Mouse (Mus musculus): ENCODE results near the gene Fam129c. TPM values are rescaled to one million over a fixed set of nuclear protein-coding genes. Genes with fewer than 3 reads are reported as not detected.

The Fam129c gene
- polyA plus RNA-seq, 1 experiment from 2014 or later: 4.1 TPM

DNA sequence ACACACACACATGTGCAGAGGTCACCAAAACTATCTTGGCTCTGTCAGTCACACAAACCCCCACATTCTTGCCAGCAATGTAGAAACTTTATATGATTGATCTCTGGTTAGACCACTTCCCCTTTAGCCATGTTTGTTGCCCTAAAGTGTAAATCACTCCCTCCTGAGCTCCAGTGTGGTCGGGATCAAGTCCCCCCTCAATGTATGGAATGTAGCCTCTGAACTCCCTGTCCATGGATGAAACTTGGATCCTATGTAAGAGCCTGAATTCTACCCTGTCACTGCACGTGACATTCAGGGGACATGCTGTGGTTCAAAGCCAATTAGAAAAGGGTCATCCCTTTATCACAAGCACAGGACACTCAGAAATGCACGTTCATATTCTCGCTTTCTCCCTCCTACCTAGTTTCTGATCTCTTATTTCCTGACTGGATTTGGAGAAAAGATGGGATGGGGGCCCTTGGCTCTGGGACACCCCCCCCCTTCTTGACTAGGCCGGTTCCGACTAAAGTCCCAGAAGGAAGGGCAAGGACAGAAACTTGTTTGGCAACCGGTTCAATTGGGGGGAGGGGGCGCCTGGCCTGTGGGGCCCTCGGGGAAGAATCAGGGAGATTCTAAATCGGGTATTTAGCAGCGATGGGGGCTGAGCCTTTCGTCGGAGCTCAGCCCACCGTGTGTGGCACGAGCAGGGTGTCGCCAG, 31.1 kb downstream of the Fam129c start:
- peaks cover 6% of the 10 kb centered on the region for H3K27me3 ChIP-seq (replicated peaks; ENCODE audit: control insufficient read depth, insufficient read depth, low read length)
- H3K4me2 ChIP-seq (ENCODE audit: low read length): peak overlapping the region; percentile 93
- ATAC-seq (no peak), DNase-seq (ENCODE audit: low spot score) (no peak)
- H3K4me1 ChIP-seq (ENCODE audit: control insufficient read depth, insufficient read depth, low read length): peaks cover 13% of the 10 kb centered on the region
- H3K9me3 ChIP-seq (replicated peaks; ENCODE audit: control insufficient read depth, low read length): no peaks in the 10 kb centered on the region; the same call in 1 of the 2 replicates
- WGBS: 9% methylated on average over 16 of the region's 16 CpGs
- H3K4me3 ChIP-seq (ENCODE audit: low read depth, low read length): peak overlapping the region; percentile 43
- H3K36me3 ChIP-seq (ENCODE audit: control insufficient read depth, insufficient read depth, low read length): peaks cover 25% of the 10 kb centered on the region
- peak overlapping the region; percentile 46; the same call in 1 of the 2 replicates for H3K27ac ChIP-seq (ENCODE audit: low read depth, low read length)
- peak overlapping the region; percentile 68 for H3K9ac ChIP-seq (ENCODE audit: low read length)

DNA sequence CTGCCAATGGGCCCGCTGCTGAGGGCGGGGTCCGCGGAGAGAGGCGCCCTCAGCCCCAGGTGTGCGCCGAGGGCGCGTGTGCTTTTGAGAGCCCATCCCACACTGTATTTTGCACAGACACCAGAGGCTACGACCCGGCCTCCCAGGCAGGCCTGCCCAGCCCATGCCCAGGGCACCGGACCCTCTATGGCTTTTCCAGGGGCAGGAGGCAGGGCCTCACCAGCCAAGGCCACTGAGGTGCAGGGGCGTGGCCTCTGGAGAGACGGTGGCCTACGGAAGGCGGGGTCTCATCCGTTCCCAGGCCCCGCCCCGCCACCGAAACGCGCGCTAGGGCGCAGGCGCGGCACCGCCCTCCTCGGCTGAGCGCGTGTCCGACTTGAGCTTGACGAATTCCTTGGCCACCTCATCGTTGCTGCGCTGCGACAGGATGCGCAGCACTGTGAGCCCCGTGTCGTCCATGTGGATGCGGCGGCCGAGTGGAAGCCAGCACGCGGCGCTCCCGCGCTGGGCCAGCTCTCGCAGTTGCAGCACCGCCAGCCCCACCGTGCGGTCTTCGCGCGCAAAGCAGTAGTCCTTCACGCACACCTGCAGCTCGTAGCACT, 31.7 kb downstream of the Fam129c start:
- H3K9ac ChIP-seq (ENCODE audit: low read length): peak overlapping the region; percentile 68
- ATAC-seq (peak; percentile 87), DNase-seq (ENCODE audit: low spot score) (peak; percentile 93)
- H3K27me3 ChIP-seq (replicated peaks; ENCODE audit: control insufficient read depth, insufficient read depth, low read length): peaks cover 6% of the 10 kb centered on the region
- peak overlapping the region; percentile 46; the same call in 1 of the 2 replicates for H3K27ac ChIP-seq (ENCODE audit: low read depth, low read length)
- under 1% methylated on average over 50 of the region's 55 CpGs for WGBS
- H3K4me1 ChIP-seq (ENCODE audit: control insufficient read depth, insufficient read depth, low read length): peaks cover 13% of the 10 kb centered on the region
- no peaks in the 10 kb centered on the region; the same call in 1 of the 2 replicates for H3K9me3 ChIP-seq (replicated peaks; ENCODE audit: control insufficient read depth, low read length)
- peak overlapping the region; percentile 93 for H3K4me2 ChIP-seq (ENCODE audit: low read length)
- peaks cover 21% of the 10 kb centered on the region for H3K36me3 ChIP-seq (ENCODE audit: control insufficient read depth, insufficient read depth, low read length)
- H3K4me3 ChIP-seq (ENCODE audit: low read depth, low read length): peak overlapping the region; percentile 43

DNA sequence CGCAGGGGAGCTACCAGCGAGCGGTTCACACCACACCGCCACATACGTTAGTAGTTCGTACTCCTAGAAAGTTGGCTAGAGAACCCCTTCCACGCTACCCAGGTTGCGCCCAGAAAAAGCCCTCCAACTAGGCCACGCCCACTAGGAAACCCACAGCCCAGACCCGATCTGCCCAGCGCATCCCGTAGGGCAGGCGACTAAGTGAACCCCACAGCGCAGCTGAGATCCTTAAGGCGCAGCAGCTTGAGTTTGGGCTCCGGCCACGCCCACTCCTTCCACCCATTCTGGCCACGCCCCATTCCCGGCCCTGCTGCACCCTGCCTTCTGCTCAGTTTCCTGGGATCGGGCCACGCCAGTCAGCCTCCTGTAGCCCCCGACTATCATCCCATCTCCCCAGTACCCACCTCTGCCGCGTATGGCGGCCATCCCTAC, 32.3 kb downstream of the Fam129c start:
- peak overlapping the region; percentile 93 for H3K4me2 ChIP-seq (ENCODE audit: low read length)
- peaks cover 6% of the 10 kb centered on the region for H3K27me3 ChIP-seq (replicated peaks; ENCODE audit: control insufficient read depth, insufficient read depth, low read length)
- peaks cover 13% of the 10 kb centered on the region for H3K4me1 ChIP-seq (ENCODE audit: control insufficient read depth, insufficient read depth, low read length)
- peaks cover 15% of the 10 kb centered on the region for H3K36me3 ChIP-seq (ENCODE audit: control insufficient read depth, insufficient read depth, low read length)
- ATAC-seq: peak; percentile 36
- H3K27ac ChIP-seq (ENCODE audit: low read depth, low read length): 0 out of 2 replicates have a peak overlapping the region, but pooled peaks have one; percentile 46
- DNase-seq (ENCODE audit: low spot score): peak; percentile 66
- H3K9me3 ChIP-seq (replicated peaks; ENCODE audit: control insufficient read depth, low read length): no peaks in the 10 kb centered on the region; the same call in 1 of the 2 replicates
- 4% methylated on average over 25 of the region's 25 CpGs for WGBS
- H3K4me3 ChIP-seq (ENCODE audit: low read depth, low read length): peak overlapping the region; percentile 43
- peak overlapping the region; percentile 68 for H3K9ac ChIP-seq (ENCODE audit: low read length)

DNA sequence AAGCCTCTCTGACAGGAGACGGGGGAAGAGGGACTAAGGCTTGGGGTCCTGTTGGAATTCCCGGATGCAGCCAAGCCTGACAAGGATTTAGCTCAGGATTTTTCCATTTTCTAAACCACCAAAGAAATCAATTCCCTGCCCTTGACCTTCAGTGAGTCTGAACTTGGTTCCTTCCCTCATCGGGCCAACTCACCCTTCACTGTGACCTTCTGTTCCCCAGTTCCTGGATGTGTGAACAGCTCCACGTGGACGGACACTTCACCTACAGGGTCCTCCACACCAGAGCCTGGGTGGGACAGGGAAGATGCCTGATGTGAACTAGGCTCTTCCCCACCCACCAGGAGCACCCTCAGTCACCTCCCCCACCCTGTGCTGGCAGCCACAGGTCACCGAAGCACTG, 33.3 kb downstream of the Fam129c start:
- H3K4me1 ChIP-seq (ENCODE audit: control insufficient read depth, insufficient read depth, low read length): peaks cover 13% of the 10 kb centered on the region
- peaks cover 6% of the 10 kb centered on the region for H3K27me3 ChIP-seq (replicated peaks; ENCODE audit: control insufficient read depth, insufficient read depth, low read length)
- no peak overlapping the region for H3K27ac ChIP-seq (ENCODE audit: low read depth, low read length)
- H3K36me3 ChIP-seq (ENCODE audit: control insufficient read depth, insufficient read depth, low read length): peaks cover 6% of the 10 kb centered on the region
- ATAC-seq: no peak
- no peak overlapping the region for H3K4me2 ChIP-seq (ENCODE audit: low read length)
- 95% methylated on average over 6 of the region's 6 CpGs for WGBS
- H3K9me3 ChIP-seq (replicated peaks; ENCODE audit: control insufficient read depth, low read length): no peaks in the 10 kb centered on the region; the same call in 1 of the 2 replicates
- H3K9ac ChIP-seq (ENCODE audit: low read length): no peak overlapping the region
- no peak overlapping the region for H3K4me3 ChIP-seq (ENCODE audit: low read depth, low read length)
- no peak for DNase-seq (ENCODE audit: low spot score)

DNA sequence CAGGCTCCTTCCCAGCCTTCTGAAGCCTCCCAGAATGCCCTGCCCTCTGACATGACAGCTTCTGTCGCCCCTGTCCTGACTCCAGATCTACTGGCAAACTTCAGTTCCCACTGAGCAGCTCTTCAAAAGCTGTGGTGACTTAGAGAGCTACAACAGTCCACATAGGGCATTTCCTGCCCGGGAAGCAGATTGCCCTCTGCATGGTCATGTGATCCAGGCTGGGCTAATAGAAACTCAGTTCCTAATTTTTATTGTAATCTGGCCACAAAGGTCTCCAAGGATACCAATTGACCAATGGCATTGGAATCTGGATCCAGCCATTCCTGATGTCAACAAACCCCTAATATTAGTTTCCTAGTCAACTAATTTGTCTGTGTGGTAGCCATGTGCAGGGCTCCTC, 34.4 kb downstream of the Fam129c start:
- Histone ChIP-seq H3K27me3 (replicated peaks; ENCODE audit: control insufficient read depth, insufficient read depth, low read length) (peaks cover 10% of the 10 kb centered on the region), H3K4me1 (ENCODE audit: control insufficient read depth, insufficient read depth, low read length) (peaks cover 13% of the 10 kb centered on the region)
- WGBS: 72% methylated on average over 2 of the region's 2 CpGs

DNA sequence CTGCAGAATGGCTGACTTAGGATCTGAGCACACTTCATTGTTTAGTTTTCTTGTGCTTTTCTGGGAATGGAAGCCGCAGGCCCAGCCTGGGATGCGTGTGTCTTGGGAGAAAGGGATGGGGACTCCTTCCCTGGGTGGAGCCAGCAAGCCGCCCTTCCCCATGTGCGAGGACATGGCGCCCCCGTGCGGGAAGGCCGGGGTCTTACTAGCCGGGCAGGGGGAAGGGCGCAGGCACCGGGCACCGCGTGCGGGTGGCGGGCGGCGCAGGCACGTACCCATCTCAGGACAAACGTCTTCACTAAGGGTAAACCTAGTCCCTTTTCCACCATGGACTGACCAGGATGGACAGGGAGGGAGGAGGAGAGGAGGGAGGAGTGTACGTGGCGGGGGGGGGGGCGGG, 35.7 kb downstream of the Fam129c start:
- Histone ChIP-seq H3K9ac (ENCODE audit: low read length) (no peak overlapping the region), H3K4me2 (ENCODE audit: low read length) (no peak overlapping the region), H3K9me3 (replicated peaks; ENCODE audit: control insufficient read depth, low read length) (no peaks in the 10 kb centered on the region; the same call in 1 of the 2 replicates), H3K4me1 (ENCODE audit: control insufficient read depth, insufficient read depth, low read length) (peaks cover 13% of the 10 kb centered on the region), H3K27ac (ENCODE audit: low read depth, low read length) (no peak overlapping the region), H3K27me3 (replicated peaks; ENCODE audit: control insufficient read depth, insufficient read depth, low read length) (peaks cover 10% of the 10 kb centered on the region), H3K36me3 (ENCODE audit: control insufficient read depth, insufficient read depth, low read length) (peaks cover 3% of the 10 kb centered on the region; the same call in 1 of the 2 replicates), H3K4me3 (ENCODE audit: low read depth, low read length) (no peak overlapping the region)
- DNase-seq (ENCODE audit: low spot score) (no peak), ATAC-seq (no peak)
- WGBS: 9% methylated on average over 19 of the region's 22 CpGs

More for the DNA sequence above, 34.4 kb downstream of the Fam129c start:
- DNase-seq (ENCODE audit: low spot score) (no peak), ATAC-seq (no peak)
- Histone ChIP-seq H3K27ac (ENCODE audit: low read depth, low read length) (no peak overlapping the region), H3K4me3 (ENCODE audit: low read depth, low read length) (no peak overlapping the region), H3K9ac (ENCODE audit: low read length) (no peak overlapping the region), H3K4me2 (ENCODE audit: low read length) (no peak overlapping the region), H3K36me3 (ENCODE audit: control insufficient read depth, insufficient read depth, low read length) (peaks cover 3% of the 10 kb centered on the region; the same call in 1 of the 2 replicates), H3K9me3 (replicated peaks; ENCODE audit: control insufficient read depth, low read length) (no peaks in the 10 kb centered on the region; the same call in 1 of the 2 replicates)

DNA sequence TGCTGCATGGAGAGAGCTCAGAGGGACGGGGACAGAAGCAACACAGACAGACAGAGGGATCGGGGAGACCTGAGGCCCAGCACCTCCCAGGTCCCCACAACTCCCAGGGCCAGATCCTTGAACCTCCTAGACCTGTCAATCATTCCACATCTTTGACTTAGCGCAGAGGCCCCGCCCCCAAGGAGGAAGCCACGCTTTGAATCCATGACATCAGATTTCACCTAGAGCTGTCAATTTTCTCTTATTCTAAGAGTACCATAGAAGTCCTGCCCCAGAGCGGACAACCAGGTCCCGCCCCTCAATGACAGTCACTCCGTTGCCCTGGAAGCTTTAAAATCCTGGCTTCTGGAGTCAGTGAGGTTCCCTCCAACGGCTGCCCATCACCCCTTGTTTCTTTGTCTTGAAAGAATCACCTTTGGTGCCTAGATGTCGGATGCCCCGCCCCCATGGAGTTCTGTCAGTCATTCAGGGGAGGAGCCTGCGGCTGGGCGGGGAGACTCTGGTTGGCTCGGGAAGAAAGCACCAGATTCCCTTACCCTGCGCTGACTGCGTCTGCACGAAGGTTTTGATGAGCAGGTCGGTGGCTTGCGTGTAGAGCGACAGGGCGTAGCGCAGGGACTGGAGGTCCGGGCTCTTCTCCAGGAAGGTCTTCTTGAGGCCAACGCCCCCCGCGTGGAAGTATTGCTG, 36.7 kb downstream of the Fam129c start:
- Histone ChIP-seq H3K27me3 (replicated peaks; ENCODE audit: control insufficient read depth, insufficient read depth, low read length) (peaks cover 10% of the 10 kb centered on the region), H3K9ac (ENCODE audit: low read length) (0 out of 2 replicates have a peak overlapping the region, but pooled peaks have one; percentile 10), H3K4me2 (ENCODE audit: low read length) (peak overlapping the region; percentile 30), H3K9me3 (replicated peaks; ENCODE audit: control insufficient read depth, low read length) (no peaks in the 10 kb centered on the region; the same call in 1 of the 2 replicates), H3K36me3 (ENCODE audit: control insufficient read depth, insufficient read depth, low read length) (peaks cover 9% of the 10 kb centered on the region), H3K27ac (ENCODE audit: low read depth, low read length) (no peak overlapping the region), H3K4me3 (ENCODE audit: low read depth, low read length) (no peak overlapping the region), H3K4me1 (ENCODE audit: control insufficient read depth, insufficient read depth, low read length) (peaks cover 8% of the 10 kb centered on the region)
- DNase-seq (ENCODE audit: low spot score): peak; percentile 76
- WGBS: 3% methylated on average over 26 of the region's 26 CpGs
- peak; percentile 61 for ATAC-seq

DNA sequence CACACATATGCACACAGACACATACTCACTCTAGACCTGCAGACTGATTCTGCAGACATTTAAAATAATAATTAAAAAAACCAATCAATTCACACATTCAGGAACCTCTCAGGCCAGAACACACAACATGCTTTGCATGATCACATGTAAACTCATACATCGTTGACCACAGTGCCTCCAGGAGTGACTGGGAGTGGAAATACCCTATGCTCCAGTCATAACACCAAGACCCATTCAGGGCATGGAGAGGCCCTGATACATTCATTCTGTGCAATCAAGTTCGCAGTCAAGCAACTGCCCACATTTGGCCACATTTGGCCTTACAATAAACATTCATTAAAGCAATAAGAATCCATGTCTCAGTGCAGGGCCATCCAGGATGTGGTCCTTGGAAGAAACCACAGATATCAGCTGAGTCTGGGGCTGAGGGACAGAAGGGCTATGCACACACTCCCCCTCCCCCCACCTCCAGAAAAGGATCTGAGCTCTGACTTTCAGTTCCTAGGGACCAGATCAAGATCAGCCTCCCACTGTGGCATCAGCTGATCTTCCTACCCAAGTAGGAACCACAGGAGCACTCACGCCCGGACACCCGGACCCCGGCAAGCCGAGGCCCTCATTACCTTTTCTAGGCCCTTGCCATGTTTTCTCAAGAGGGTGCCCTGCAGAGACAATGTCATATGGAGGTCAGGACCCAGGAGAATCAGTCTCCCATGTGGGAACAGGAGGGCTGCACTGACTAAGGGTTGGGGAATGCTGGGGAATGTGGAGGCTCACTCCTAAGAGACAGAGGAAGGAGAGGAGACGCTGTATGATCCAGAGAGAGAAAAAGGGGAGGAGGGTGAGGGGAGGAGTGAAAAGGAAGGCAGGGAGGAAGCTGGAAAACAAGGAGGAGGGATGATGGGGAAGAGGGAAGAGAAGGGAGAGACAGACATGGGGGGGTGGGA, 40.0 kb downstream of the Fam129c start:
- Histone ChIP-seq H3K4me3 (ENCODE audit: low read depth, low read length) (no peak overlapping the region), H3K27me3 (replicated peaks; ENCODE audit: control insufficient read depth, insufficient read depth, low read length) (peaks cover 4% of the 10 kb centered on the region; the same call in 1 of the 2 replicates), H3K4me1 (ENCODE audit: control insufficient read depth, insufficient read depth, low read length) (no peaks in the 10 kb centered on the region), H3K27ac (ENCODE audit: low read depth, low read length) (no peak overlapping the region), H3K4me2 (ENCODE audit: low read length) (no peak overlapping the region), H3K36me3 (ENCODE audit: control insufficient read depth, insufficient read depth, low read length) (peaks cover 27% of the 10 kb centered on the region), H3K9me3 (replicated peaks; ENCODE audit: control insufficient read depth, low read length) (no peaks in the 10 kb centered on the region; the same call in 1 of the 2 replicates), H3K9ac (ENCODE audit: low read length) (no peak overlapping the region)
- DNase-seq (ENCODE audit: low spot score) (no peak), ATAC-seq (no peak)
- WGBS: 68% methylated on average over 8 of the region's 8 CpGs
